Mouse (Mus musculus) neutrophil, adult 65 days (primary cell): ENCODE results near the gene Rexo2. TPM values are rescaled to one million over a fixed set of nuclear protein-coding genes. Genes with fewer than 3 reads are reported as not detected.

Experiments used
- total RNA-seq: library from RNA; stranded (reverse); gene quantifications from 2 replicates; pipeline ENCODE4 v1.2.4, GENCODE M21; 2023

Gene Rexo2
- total RNA-seq: 21.6 and 22.1 TPM in 2 replicates

GRCm38 (mm10) chr9:48480411-48481213 is at the start of gene Rexo2:
TSS of gene Rexo2 (minus strand) at chr9:48480623.

GRCm38 (mm10) chr9:48494817-48495547 is 14.6 kb upstream of the Rexo2 start, which contains the start of the genes Rbm7 and Gm5617:
TSS of gene Rbm7 (minus strand) at chr9:48495299.
TSS of gene Gm5617 (plus strand) at chr9:48495442.

Other genes with a start within 250 kb of the Rexo2 start
- 0.22 and 1.8 TPM in 2 replicates for gene Nxpe2, start 127.2 kb downstream of the Rexo2 start, total RNA-seq
- gene Rbm7, start 14.7 kb upstream of the Rexo2 start, total RNA-seq: 129 and 133 TPM in 2 replicates
- 15.9 and 19.1 TPM in 2 replicates for gene Gm5617, start 14.8 kb upstream of the Rexo2 start, total RNA-seq
- 1.4 TPM in 1 of 2 replicates, not detected in the other for gene Nnmt, start 124.5 kb upstream of the Rexo2 start, total RNA-seq